Mouse (Mus musculus) hindbrain, embryonic 15.5 days (tissue): ENCODE data around the gene Knstrn. TPM values are rescaled to one million over a fixed set of nuclear protein-coding genes. Genes with fewer than 3 reads are reported as not detected.
A peak's percentile ranks its signal among the peaks of the same experiment; 100 is the strongest.

Source experiments
- ATAC-seq: fragments of 200-750 bp; cut with Nextera tagmentation; 2 replicates; pipeline ENCODE4 v1.8.0; 2017; ENCODE audit warnings: low read depth, moderate number of reproducible peaks, moderate TSS enrichment; ENCODE audit not compliant: low FRiP score
- H3K27ac ChIP-seq: fragments of 300-500 bp; sonication (generic); replicated peaks from 2 replicates; pipeline ENCODE4 v1.5.1; 2015; ENCODE audit warnings: mild to moderate bottlenecking, inconsistent platforms
- H3K27me3 ChIP-seq: fragments of 300-500 bp; sonication (generic); 2 replicates; pipeline ENCODE4 v1.6.1; 2015; ENCODE audit warnings: control low read depth, inconsistent platforms
- H3K36me3 ChIP-seq: fragments of 300-500 bp; sonication (generic); 2 replicates; pipeline ENCODE4 v1.6.1; 2015; ENCODE audit warnings: control low read depth, inconsistent platforms
- H3K4me1 ChIP-seq: fragments of 300-500 bp; sonication (generic); replicated peaks from 2 replicates; pipeline ENCODE4 v1.6.1; 2015; ENCODE audit warnings: control low read depth, inconsistent platforms
- H3K4me2 ChIP-seq: fragments of 300-500 bp; sonication (generic); 2 replicates; pipeline ENCODE4 v1.6.1; 2015; ENCODE audit warnings: moderate library complexity, mild to moderate bottlenecking, inconsistent platforms
- H3K4me3 ChIP-seq: fragments of 300-500 bp; sonication (generic); 2 replicates; pipeline ENCODE4 v1.5.1; 2015; ENCODE audit warnings: mild to moderate bottlenecking, inconsistent platforms
- H3K9ac ChIP-seq: fragments of 300-500 bp; sonication (generic); 2 replicates; pipeline ENCODE4 v1.6.1; 2015; ENCODE audit warnings: inconsistent platforms
- H3K9me3 ChIP-seq: fragments of 300-500 bp; sonication (generic); 2 replicates; pipeline ENCODE4 v1.6.1; 2016; ENCODE audit warnings: control low read depth, inconsistent platforms
- WGBS: fragments of 180-500 bp; shearing (Covaris S2); methylation state at CpG from one replicate; pipeline ENCODE4 v1.1.7; 2015; 5-methylcytosine and 5-hydroxymethylcytosine counted together
- polyA plus RNA-seq: library from polyadenylated mRNA; unstranded; fragments of >200 nt; fragmentation: Nextera tagmentation; extraction: Ambion mirVana; gene quantifications from 2 replicates; pipeline ENCODE4 v1.2.1, GENCODE M21; 2015

Knstrn gene
- polyA plus RNA-seq, result 23.0 and 35.1 TPM in 2 replicates

DNA sequence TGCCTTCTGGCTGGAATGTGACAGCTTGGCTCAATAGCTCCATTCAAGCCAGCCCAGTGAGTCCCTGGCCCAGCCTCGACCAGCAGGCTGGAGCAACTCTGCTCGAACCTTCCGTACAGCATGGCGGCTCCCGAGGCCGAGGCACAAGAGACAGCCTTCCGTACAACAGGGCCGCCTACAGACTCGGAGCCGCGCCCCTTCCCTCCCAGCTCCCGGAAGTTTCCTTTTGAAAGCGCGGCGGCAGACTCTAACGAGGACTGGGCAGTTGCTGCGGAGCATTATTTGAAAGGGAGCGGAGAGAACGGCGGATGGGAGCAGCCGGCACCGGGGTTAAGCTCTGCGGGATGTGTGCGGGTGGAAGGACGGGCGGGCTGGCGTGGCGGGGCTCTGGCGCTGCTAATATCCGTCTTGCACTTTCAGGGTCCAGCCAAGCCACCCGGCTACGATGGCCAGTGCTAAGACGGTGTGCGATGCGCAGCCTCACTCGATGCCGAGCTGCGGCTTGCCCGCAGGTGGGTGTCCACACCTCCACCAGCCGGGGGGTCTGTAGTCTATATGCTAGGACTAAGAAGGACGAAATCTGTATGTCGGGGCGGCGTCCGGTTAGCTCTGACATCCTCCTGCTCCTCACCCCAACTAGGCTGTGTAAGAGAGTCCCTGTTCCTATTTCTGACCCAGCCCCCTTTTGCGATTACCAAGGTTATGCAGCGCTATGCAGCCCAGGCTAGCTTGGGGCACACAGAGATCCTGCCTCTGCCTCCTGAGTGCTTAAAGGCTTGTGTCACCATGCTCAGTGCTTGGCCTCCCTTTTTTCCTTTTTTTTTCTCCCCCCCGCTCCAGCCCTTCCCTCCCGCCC is at the start of gene Knstrn:
TSS of gene Knstrn (plus strand) at position 23 of the 856 bp plus-strand sequence.
- no peak within 1 kb of the TSS for H3K27ac ChIP-seq
- WGBS, result 2% methylated on average over 49 of the region's 49 CpGs

DNA sequence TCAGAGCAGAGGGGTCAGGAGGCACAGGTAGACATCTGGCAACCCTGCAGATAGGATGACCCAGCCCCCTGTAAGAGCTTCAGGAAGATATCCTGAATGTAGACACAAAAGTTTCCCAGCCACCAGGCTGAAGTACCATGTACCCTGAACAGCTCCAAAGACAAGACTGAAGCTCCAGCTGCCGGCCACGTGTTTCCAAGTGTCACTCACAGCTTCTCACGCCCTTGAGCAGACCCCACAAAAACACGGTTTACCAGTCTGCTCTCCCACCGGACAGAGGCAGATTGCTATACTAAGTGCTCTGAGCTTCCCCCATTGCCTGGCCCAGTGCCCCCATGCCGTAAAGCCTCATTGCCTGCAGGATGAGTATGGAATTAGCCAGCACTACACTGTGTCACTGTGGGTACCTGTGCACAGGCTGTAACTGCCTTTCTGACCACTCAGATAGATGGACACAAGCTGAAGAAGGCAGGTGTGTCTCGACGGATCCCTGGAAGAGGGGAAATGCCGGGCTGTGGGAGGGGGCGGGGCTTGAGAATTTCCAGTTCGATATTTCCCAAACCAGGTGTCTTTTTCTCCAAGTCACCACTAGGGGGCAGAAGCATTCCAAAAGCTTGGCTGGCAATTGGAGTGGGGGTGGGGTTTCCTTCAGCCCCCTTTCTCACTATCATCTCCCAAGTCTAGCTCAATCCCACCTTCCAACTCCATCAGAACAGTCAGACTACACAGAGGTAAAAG is 49.5 kb upstream of the Knstrn start:
- ATAC-seq, result peak; percentile 5; the same call in 1 of the 2 replicates
- Histone ChIP-seq H3K27me3 (no peaks in the 10 kb centered on the region), H3K36me3 (no peaks in the 10 kb centered on the region), H3K4me3 (no peak overlapping the region), H3K4me1 (peaks cover 35% of the 10 kb centered on the region), H3K9me3 (no peaks in the 10 kb centered on the region), H3K4me2 (0 out of 2 replicates have a peak overlapping the region, but pooled peaks have one; percentile 20), H3K27ac (no peak overlapping the region), H3K9ac (no peak overlapping the region)
- 22% methylated on average over 11 of the region's 11 CpGs for WGBS

More for the DNA sequence above, at the start of gene Knstrn:
- H3K4me1 ChIP-seq, result peaks cover 10% of the 10 kb centered on the region
- ATAC-seq, result peak; percentile 96
- no peaks in the 10 kb centered on the region for H3K27me3 ChIP-seq
- H3K9me3 ChIP-seq, result no peaks in the 10 kb centered on the region
- no peaks in the 10 kb centered on the region for H3K36me3 ChIP-seq
- H3K9ac ChIP-seq, result peak within 1 kb of the TSS; percentile 37
- peak within 1 kb of the TSS; percentile 61 for H3K4me3 ChIP-seq
- H3K4me2 ChIP-seq, result peak within 1 kb of the TSS; percentile 90

DNA sequence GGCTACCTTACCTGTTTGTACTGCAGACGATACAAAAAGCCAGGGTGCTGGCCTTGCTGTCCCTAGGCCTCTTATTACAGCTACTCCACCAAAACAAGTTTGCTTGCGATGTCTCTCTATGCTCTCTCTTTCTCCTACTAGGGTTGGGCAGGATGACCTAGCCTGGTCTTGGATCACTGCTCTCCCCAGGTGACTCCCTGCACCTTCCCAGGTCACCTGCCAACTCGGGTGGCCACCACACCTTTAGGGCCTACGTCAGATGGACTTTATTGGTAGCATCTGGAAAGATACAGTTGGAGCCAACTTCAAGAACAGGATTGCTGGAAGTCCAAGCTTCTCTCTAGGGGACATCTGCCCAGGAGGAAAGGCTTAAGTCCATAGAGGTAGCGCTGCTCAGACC is 48.9 kb upstream of the Knstrn start:
- 82% methylated on average over 5 of the region's 5 CpGs for WGBS
- no peak for ATAC-seq
- H3K36me3 ChIP-seq, result no peaks in the 10 kb centered on the region
- H3K27me3 ChIP-seq, result no peaks in the 10 kb centered on the region
- H3K9ac ChIP-seq, result no peak overlapping the region
- no peak overlapping the region for H3K27ac ChIP-seq
- no peaks in the 10 kb centered on the region for H3K9me3 ChIP-seq
- H3K4me2 ChIP-seq, result no peak overlapping the region
- no peak overlapping the region for H3K4me3 ChIP-seq
- peaks cover 35% of the 10 kb centered on the region for H3K4me1 ChIP-seq

GRCm38 (mm10) chr2:118766041-118767033 is 47.5 kb upstream of the Knstrn start:
- no peak overlapping the region for H3K27ac ChIP-seq
- WGBS, result 80% methylated on average over 10 of the region's 10 CpGs
- H3K4me3 ChIP-seq, result no peak overlapping the region
- H3K27me3 ChIP-seq, result no peaks in the 10 kb centered on the region
- H3K9me3 ChIP-seq, result no peaks in the 10 kb centered on the region
- ATAC-seq, result no peak
- H3K4me1 ChIP-seq, result peaks cover 27% of the 10 kb centered on the region
- H3K4me2 ChIP-seq, result no peak overlapping the region
- H3K9ac ChIP-seq, result no peak overlapping the region
- no peaks in the 10 kb centered on the region for H3K36me3 ChIP-seq

DNA sequence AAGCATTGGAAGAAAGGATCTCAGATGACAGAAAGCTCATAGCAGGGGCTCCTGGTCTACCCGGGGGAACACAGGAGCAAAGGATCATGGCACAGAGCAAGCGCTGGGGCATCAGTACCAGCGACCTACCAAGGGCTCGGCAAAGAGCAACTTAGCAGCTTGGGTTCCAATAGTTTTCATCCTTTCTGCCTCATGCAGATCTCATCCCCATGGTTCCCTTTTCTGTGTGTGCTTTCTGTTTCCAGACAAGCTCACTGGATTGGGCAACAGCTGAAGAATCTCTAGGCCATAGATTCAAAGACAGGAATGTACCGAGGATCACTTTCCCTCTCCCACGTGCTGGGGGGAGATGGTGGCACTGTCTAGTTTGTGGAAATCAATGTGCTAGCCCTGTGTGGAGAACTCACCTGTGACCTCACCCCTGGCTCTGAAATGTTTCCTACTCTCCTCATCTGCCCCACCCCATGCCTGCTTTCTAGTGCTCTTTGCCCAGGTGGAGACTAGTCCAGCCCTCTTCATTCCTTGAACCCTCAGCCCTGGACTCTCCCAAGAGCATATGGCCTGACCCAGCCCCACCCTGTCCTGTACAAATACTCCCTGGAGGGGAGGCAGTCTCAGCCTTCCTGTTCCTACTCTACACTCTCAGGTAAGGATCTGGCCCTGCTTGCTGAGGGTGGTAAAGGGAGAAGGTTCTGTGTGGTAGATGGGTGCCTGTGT is 41.5 kb upstream of the Knstrn start, which contains the start of gene Phgr1:
TSS of gene Phgr1 (plus strand) at position 612 of the 717 bp plus-strand sequence.
- Histone ChIP-seq H3K36me3 (no peaks in the 10 kb centered on the region), H3K9me3 (no peaks in the 10 kb centered on the region), H3K9ac (no peak within 1 kb of the TSS), H3K27me3 (no peaks in the 10 kb centered on the region), H3K4me3 (no peak within 1 kb of the TSS), H3K4me2 (no peak within 1 kb of the TSS), H3K27ac (no peak within 1 kb of the TSS), H3K4me1 (peaks cover 12% of the 10 kb centered on the region; the same call in 1 of the 2 replicates)
- ATAC-seq, result no peak
- WGBS, result 85% methylated on average over 6 of the region's 6 CpGs

- Histone ChIP-seq H3K9ac (no peak overlapping the region), H3K4me2 (no peak overlapping the region), H3K4me3 (no peak overlapping the region), H3K27me3 (no peaks in the 10 kb centered on the region), H3K4me1 (peaks cover 18% of the 10 kb centered on the region), H3K27ac (no peak overlapping the region), H3K9me3 (no peaks in the 10 kb centered on the region), H3K36me3 (no peaks in the 10 kb centered on the region)
- ATAC-seq, result no peak
- WGBS, result 95% methylated on average over 2 of the region's 2 CpGs
Observed at GRCm38 (mm10) chr2:118774536-118774935, 39.3 kb upstream of the Knstrn start.

GRCm38 (mm10) chr2:118775396-118775795 is 38.4 kb upstream of the Knstrn start:
- Histone ChIP-seq H3K27me3 (no peaks in the 10 kb centered on the region), H3K9me3 (no peaks in the 10 kb centered on the region), H3K27ac (no peak overlapping the region), H3K4me3 (no peak overlapping the region), H3K4me1 (peaks cover 19% of the 10 kb centered on the region), H3K36me3 (no peaks in the 10 kb centered on the region), H3K4me2 (no peak overlapping the region), H3K9ac (no peak overlapping the region)
- WGBS, result 50% methylated on average over 1 of the region's 1 CpGs
- ATAC-seq, result no peak

- H3K27me3 ChIP-seq, result no peaks in the 10 kb centered on the region
- H3K4me1 ChIP-seq, result peaks cover 24% of the 10 kb centered on the region
- H3K27ac ChIP-seq, result peak overlapping the region; percentile 44; the same call in 1 of the 2 replicates
- ATAC-seq, result no peak
- 69% methylated on average over 3 of the region's 4 CpGs for WGBS
- H3K9ac ChIP-seq, result no peak overlapping the region
- H3K4me2 ChIP-seq, result no peak overlapping the region
- no peaks in the 10 kb centered on the region for H3K9me3 ChIP-seq
- H3K4me3 ChIP-seq, result no peak overlapping the region
- H3K36me3 ChIP-seq, result no peaks in the 10 kb centered on the region
Observed at GRCm38 (mm10) chr2:118775846-118776245, 38.0 kb upstream of the Knstrn start.

DNA sequence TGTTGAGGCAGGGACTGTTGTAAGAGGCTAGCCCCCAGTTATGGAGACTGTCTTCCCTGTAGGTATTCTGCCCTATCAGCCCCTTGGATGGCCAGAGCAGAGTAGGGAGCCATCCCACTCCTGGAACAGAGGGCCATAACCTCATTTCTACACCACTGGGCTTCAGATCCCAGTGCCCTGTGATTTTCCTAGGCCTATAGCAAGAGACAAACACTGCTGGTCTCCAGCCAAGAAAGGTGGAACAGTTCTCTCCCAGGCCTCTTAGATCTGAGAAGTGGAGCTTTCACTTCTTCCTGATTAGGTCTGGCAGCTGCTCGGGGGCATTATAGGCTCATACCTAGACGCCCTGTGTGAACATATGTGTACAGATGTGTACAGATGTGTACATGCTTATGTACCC is 37.5 kb upstream of the Knstrn start:
- Histone ChIP-seq H3K4me3 (no peak overlapping the region), H3K9me3 (no peaks in the 10 kb centered on the region), H3K27ac (peak overlapping the region; percentile 44; the same call in 1 of the 2 replicates), H3K4me1 (peaks cover 28% of the 10 kb centered on the region), H3K36me3 (no peaks in the 10 kb centered on the region), H3K9ac (no peak overlapping the region), H3K4me2 (no peak overlapping the region), H3K27me3 (no peaks in the 10 kb centered on the region)
- ATAC-seq, result no peak
- WGBS, result 78% methylated on average over 2 of the region's 2 CpGs

GRCm38 (mm10) chr2:118778418-118778817 is 35.4 kb upstream of the Knstrn start:
- Histone ChIP-seq H3K36me3 (no peaks in the 10 kb centered on the region), H3K4me2 (no peak overlapping the region), H3K4me1 (peaks cover 36% of the 10 kb centered on the region), H3K9ac (no peak overlapping the region), H3K27ac (no peak overlapping the region), H3K9me3 (no peaks in the 10 kb centered on the region), H3K4me3 (no peak overlapping the region), H3K27me3 (no peaks in the 10 kb centered on the region)
- ATAC-seq, result no peak
- 81% methylated on average over 4 of the region's 4 CpGs for WGBS

- Histone ChIP-seq H3K27me3 (no peaks in the 10 kb centered on the region), H3K4me1 (peaks cover 36% of the 10 kb centered on the region), H3K36me3 (no peaks in the 10 kb centered on the region), H3K4me3 (peak overlapping the region; percentile 55), H3K27ac (peak overlapping the region; percentile 70), H3K4me2 (peak overlapping the region; percentile 63), H3K9me3 (no peaks in the 10 kb centered on the region), H3K9ac (peak overlapping the region; percentile 64; the same call in 1 of the 2 replicates)
- 8% methylated on average over 10 of the region's 10 CpGs for WGBS
- ATAC-seq, result peak; percentile 49
Observed at GRCm38 (mm10) chr2:118779065-118779464, 34.7 kb upstream of the Knstrn start.
